Mouse (Mus musculus): ENCODE measurements around the gene Ccdc85b. TPM values are rescaled to one million over a fixed set of nuclear protein-coding genes. Genes with fewer than 3 reads are reported as not detected.
"Not testable (repeated sequence)": the region's sequence is repeated elsewhere in the genome, so short reads cannot be mapped to it uniquely, and the experiment has no call there.

Gene Ccdc85b
- total and polyA plus RNA-seq, 2 experiments from 2014 or later = 15.3 to 19.3 TPM

- not testable (repeated sequence) for H3K27me3 ChIP-seq (ENCODE audit: insufficient read depth, low read length); H3K4me2 ChIP-seq (ENCODE audit: low read depth); H3K9me3 ChIP-seq (ENCODE audit: low read length); ATAC-seq; H3K4me3 ChIP-seq (ENCODE audit: low read depth, low read length); DNase-seq; H3K27ac ChIP-seq (ENCODE audit: low read depth, low read length); H3K4me1 ChIP-seq (ENCODE audit: insufficient read depth); H3K9ac ChIP-seq
- TF ChIP-seq CTCF (IDR thresholded peaks at IDR 0.05; ENCODE audit: low read depth) = peak; percentile 19
- H3K36me3 ChIP-seq (ENCODE audit: insufficient read depth) = peaks cover 57% of the 10 kb centered on the region
- 64% methylated on average over 9 of the region's 9 CpGs for WGBS
Observed at GRCm38 (mm10) chr19:5493301-5493721, 35.6 kb upstream of the Ccdc85b start.

GRCm38 (mm10) chr19:5492641-5493040 lies 34.9 kb upstream of the Ccdc85b start:
- DNase-seq (no peak), ATAC-seq (no peak)
- 84% methylated on average over 4 of the region's 4 CpGs for WGBS
- Histone ChIP-seq H3K9ac (no peak overlapping the region), H3K36me3 (ENCODE audit: insufficient read depth) (peaks cover 50% of the 10 kb centered on the region), H3K4me3 (ENCODE audit: low read depth, low read length) (no peak overlapping the region), H3K4me1 (ENCODE audit: insufficient read depth) (0 out of 2 replicates have a peak, but pooled peaks cover 6% of the 10 kb centered on the region), H3K27me3 (ENCODE audit: insufficient read depth, low read length) (no peaks in the 10 kb centered on the region), H3K27ac (ENCODE audit: low read depth, low read length) (no peak overlapping the region), H3K9me3 (ENCODE audit: low read length) (no peaks in the 10 kb centered on the region), H3K4me2 (ENCODE audit: low read depth) (no peak overlapping the region; the same call in 1 of the 2 replicates)
- no peak for TF ChIP-seq CTCF (IDR thresholded peaks at IDR 0.05; ENCODE audit: low read depth)

- 0 out of 2 replicates have a peak, but pooled peaks cover 6% of the 10 kb centered on the region for H3K4me1 ChIP-seq (ENCODE audit: insufficient read depth)
- DNase-seq (peak; percentile 80), ATAC-seq (peak; percentile 21)
- H3K27me3 ChIP-seq (ENCODE audit: insufficient read depth, low read length) = no peaks in the 10 kb centered on the region
- H3K27ac ChIP-seq (ENCODE audit: low read depth, low read length) = peak overlapping the region; percentile 99
- peak overlapping the region; percentile 56 for H3K4me3 ChIP-seq (ENCODE audit: low read depth, low read length)
- 1% methylated on average over 59 of the region's 59 CpGs for WGBS
- H3K4me2 ChIP-seq (ENCODE audit: low read depth) = peak overlapping the region; percentile 60
- no peak for TF ChIP-seq CTCF (IDR thresholded peaks at IDR 0.05; ENCODE audit: low read depth)
- no peaks in the 10 kb centered on the region for H3K9me3 ChIP-seq (ENCODE audit: low read length)
- H3K9ac ChIP-seq = peak overlapping the region; percentile 95
- H3K36me3 ChIP-seq (ENCODE audit: insufficient read depth) = peaks cover 38% of the 10 kb centered on the region
Observed at GRCm38 (mm10) chr19:5490898-5491708, 33.4 kb upstream of the Ccdc85b start.

DNA sequence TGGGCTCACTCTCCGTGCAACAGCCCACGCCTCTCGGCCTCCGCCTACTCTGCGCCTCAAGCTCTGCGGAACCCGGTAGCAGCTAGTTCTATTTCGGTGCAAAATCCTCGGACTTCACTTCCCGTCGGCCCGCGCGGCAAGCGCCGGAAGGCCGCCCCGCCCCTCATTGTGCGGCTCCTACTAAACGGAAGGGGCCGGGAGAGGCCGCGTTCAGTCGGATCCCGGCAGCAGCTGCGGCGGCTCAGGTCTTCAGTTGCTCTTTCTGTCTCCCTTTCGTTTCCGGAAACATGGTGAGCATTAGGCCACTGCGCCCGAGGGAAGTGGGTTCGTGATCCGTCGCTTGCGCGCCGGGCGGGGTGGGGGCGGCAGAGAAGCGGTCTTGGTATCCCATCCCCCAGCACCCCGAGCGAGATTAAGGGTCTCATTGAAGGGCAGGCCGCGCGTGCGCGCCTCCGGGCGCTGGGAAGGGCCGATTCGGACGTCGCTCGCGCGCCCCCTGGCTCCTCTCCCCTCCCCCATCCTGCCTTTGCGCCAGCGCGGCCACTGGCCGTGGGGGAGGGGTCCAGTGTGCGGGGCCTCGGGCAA lies 32.7 kb upstream of the Ccdc85b start, which contains the start of gene Cfl1:
Cfl1 (plus strand) TSS at position 143 of the 585 bp plus-strand sequence.
- Histone ChIP-seq H3K9ac (peak within 1 kb of the TSS; percentile 95), H3K4me1 (ENCODE audit: insufficient read depth) (0 out of 2 replicates have a peak, but pooled peaks cover 6% of the 10 kb centered on the region), H3K27me3 (ENCODE audit: insufficient read depth, low read length) (no peaks in the 10 kb centered on the region), H3K9me3 (ENCODE audit: low read length) (no peaks in the 10 kb centered on the region), H3K27ac (ENCODE audit: low read depth, low read length) (peak within 1 kb of the TSS; percentile 99), H3K4me3 (ENCODE audit: low read depth, low read length) (peak within 1 kb of the TSS; percentile 56), H3K36me3 (ENCODE audit: insufficient read depth) (peaks cover 38% of the 10 kb centered on the region), H3K4me2 (ENCODE audit: low read depth) (peak within 1 kb of the TSS; percentile 76)
- DNase-seq (peak; percentile 96), ATAC-seq (peak; percentile 75)
- TF ChIP-seq CTCF (IDR thresholded peaks at IDR 0.05; ENCODE audit: low read depth) = no peak; the same call in 1 of the 2 replicates
- 1% methylated on average over 62 of the region's 62 CpGs for WGBS

- H3K4me1 ChIP-seq (ENCODE audit: insufficient read depth); H3K9me3 ChIP-seq (ENCODE audit: low read length); H3K9ac ChIP-seq; H3K27me3 ChIP-seq (ENCODE audit: insufficient read depth, low read length); DNase-seq; ATAC-seq: not testable (repeated sequence)
- WGBS = 43% methylated on average over 10 of the region's 10 CpGs
- Histone ChIP-seq H3K4me2 (ENCODE audit: low read depth) (peak overlapping the region; percentile 60; the same call in 1 of the 2 replicates), H3K4me3 (ENCODE audit: low read depth, low read length) (peak overlapping the region; percentile 56), H3K36me3 (ENCODE audit: insufficient read depth) (peaks cover 40% of the 10 kb centered on the region), H3K27ac (ENCODE audit: low read depth, low read length) (peak overlapping the region; percentile 99)
Observed at GRCm38 (mm10) chr19:5489721-5490120, 32.0 kb upstream of the Ccdc85b start.

- H3K4me3 ChIP-seq (ENCODE audit: low read depth, low read length) = peak overlapping the region; percentile 54
- TF ChIP-seq CTCF (IDR thresholded peaks at IDR 0.05; ENCODE audit: low read depth) = peak; percentile 42; the same call in 1 of the 2 replicates
- WGBS = under 1% methylated on average over 26 of the region's 26 CpGs
- peak overlapping the region; percentile 76 for H3K4me2 ChIP-seq (ENCODE audit: low read depth)
- 0 out of 2 replicates have a peak, but pooled peaks cover 6% of the 10 kb centered on the region for H3K4me1 ChIP-seq (ENCODE audit: insufficient read depth)
- peaks cover 40% of the 10 kb centered on the region for H3K36me3 ChIP-seq (ENCODE audit: insufficient read depth)
- H3K9me3 ChIP-seq (ENCODE audit: low read length) = no peaks in the 10 kb centered on the region
- H3K27ac ChIP-seq (ENCODE audit: low read depth, low read length) = peak overlapping the region; percentile 98
- H3K27me3 ChIP-seq (ENCODE audit: insufficient read depth, low read length) = no peaks in the 10 kb centered on the region
- H3K9ac ChIP-seq = peak overlapping the region; percentile 68
- DNase-seq (peak; percentile 95), ATAC-seq (peak; percentile 81)
Observed at GRCm38 (mm10) chr19:5488878-5489571, 31.3 kb upstream of the Ccdc85b start.
